Mouse (Mus musculus) forebrain, embryonic 10.5 days (tissue): ENCODE measurements at regions not wholly inside any gene's neighbourhood (a gene's known extent, or its start where the extent isn't known, plus 50 kb on each side); places are given as distances from the start of the nearest gene placed in this dataset.

ENCODE experiments used
- DNase-seq: peaks from one replicate; pipeline ENCODE4 v3.0.0-alpha.2; 2017; ENCODE audit warnings: low spot score; ENCODE audit errors: extremely low spot score
- H3K27ac ChIP-seq: fragments of 300-500 bp; sonication (generic); 2 replicates; pipeline ENCODE4 v1.5.1; 2016; ENCODE audit warnings: mild to moderate bottlenecking
- H3K27me3 ChIP-seq: fragments of 300-500 bp; sonication (generic); 2 replicates; pipeline ENCODE4 v1.6.1; 2016; ENCODE audit warnings: mild to moderate bottlenecking; ENCODE audit not compliant: poor library complexity, severe bottlenecking
- H3K36me3 ChIP-seq: fragments of 300-500 bp; sonication (generic); replicated peaks from 2 replicates; pipeline ENCODE4 v1.6.1; 2016; ENCODE audit warnings: mild to moderate bottlenecking, moderate library complexity
- H3K4me1 ChIP-seq: fragments of 300-500 bp; sonication (generic); 2 replicates; pipeline ENCODE4 v1.6.1; 2016
- H3K4me3 ChIP-seq: fragments of 300-500 bp; sonication (generic); 2 replicates; pipeline ENCODE4 v1.5.1; 2016; ENCODE audit warnings: mild to moderate bottlenecking, moderate library complexity
- H3K9me3 ChIP-seq: fragments of 300-500 bp; sonication (generic); 2 replicates; pipeline ENCODE4 v1.6.1; 2016; ENCODE audit warnings: mild to moderate bottlenecking, moderate library complexity
- WGBS: fragments of 180-500 bp; shearing (Covaris S2); methylation state at CpG from one replicate; pipeline ENCODE4 v1.1.7; 2016; 5-methylcytosine and 5-hydroxymethylcytosine counted together

- H3K9me3 ChIP-seq, result no peaks in the 10 kb centered on the region
- no peaks in the 10 kb centered on the region for H3K27me3 ChIP-seq
- H3K4me3 ChIP-seq, result no peak overlapping the region
- DNase-seq, result no peak
- peaks cover 13% of the 10 kb centered on the region for H3K4me1 ChIP-seq
- H3K27ac ChIP-seq, result no peak overlapping the region
- no peaks in the 10 kb centered on the region for H3K36me3 ChIP-seq
- WGBS, result 82% methylated on average over 3 of the region's 3 CpGs
Observed at GRCm38 (mm10) chr7:64056498-64056897, 97.1 kb upstream of the Trpm1 start.

GRCm38 (mm10) chr7:64054996-64055395 lies 98.6 kb upstream of the Trpm1 start:
- H3K4me1 ChIP-seq, result peaks cover 17% of the 10 kb centered on the region
- 84% methylated on average over 4 of the region's 4 CpGs for WGBS
- no peak overlapping the region for H3K4me3 ChIP-seq
- no peaks in the 10 kb centered on the region for H3K27me3 ChIP-seq
- no peaks in the 10 kb centered on the region for H3K36me3 ChIP-seq
- H3K9me3 ChIP-seq, result no peaks in the 10 kb centered on the region
- DNase-seq, result no peak
- no peak overlapping the region for H3K27ac ChIP-seq

GRCm38 (mm10) chr7:64053766-64054165 lies 99.9 kb upstream of the Trpm1 start:
- WGBS, result 61% methylated on average over 12 of the region's 12 CpGs
- no peak overlapping the region for H3K4me3 ChIP-seq
- no peaks in the 10 kb centered on the region for H3K36me3 ChIP-seq
- H3K27ac ChIP-seq, result 0 out of 2 replicates have a peak overlapping the region, but pooled peaks have one; percentile 30
- DNase-seq, result no peak
- H3K27me3 ChIP-seq, result peaks cover 4% of the 10 kb centered on the region; the same call in 1 of the 2 replicates
- H3K9me3 ChIP-seq, result no peaks in the 10 kb centered on the region
- peaks cover 28% of the 10 kb centered on the region for H3K4me1 ChIP-seq

- Histone ChIP-seq H3K4me3 (no peak overlapping the region), H3K36me3 (no peaks in the 10 kb centered on the region), H3K27me3 (peaks cover 4% of the 10 kb centered on the region; the same call in 1 of the 2 replicates), H3K4me1 (peaks cover 28% of the 10 kb centered on the region), H3K27ac (no peak overlapping the region), H3K9me3 (no peaks in the 10 kb centered on the region)
- DNase-seq, result no peak
- 94% methylated on average over 9 of the region's 9 CpGs for WGBS
Observed at GRCm38 (mm10) chr7:64052400-64052799, 101.2 kb upstream of the Trpm1 start.

- H3K4me3 ChIP-seq, result no peak overlapping the region
- no peaks in the 10 kb centered on the region for H3K36me3 ChIP-seq
- peaks cover 4% of the 10 kb centered on the region; the same call in 1 of the 2 replicates for H3K27me3 ChIP-seq
- H3K9me3 ChIP-seq, result no peaks in the 10 kb centered on the region
- peaks cover 28% of the 10 kb centered on the region for H3K4me1 ChIP-seq
- WGBS, result 92% methylated on average over 3 of the region's 3 CpGs
- no peak overlapping the region for H3K27ac ChIP-seq
- DNase-seq, result no peak
Observed at GRCm38 (mm10) chr7:64050826-64051401, 102.7 kb upstream of the Trpm1 start.

GRCm38 (mm10) chr7:64050246-64050645 lies 103.4 kb upstream of the Trpm1 start:
- Histone ChIP-seq H3K4me3 (no peak overlapping the region), H3K27me3 (peaks cover 4% of the 10 kb centered on the region; the same call in 1 of the 2 replicates), H3K9me3 (no peaks in the 10 kb centered on the region), H3K36me3 (no peaks in the 10 kb centered on the region), H3K4me1 (peaks cover 28% of the 10 kb centered on the region), H3K27ac (0 out of 2 replicates have a peak overlapping the region, but pooled peaks have one; percentile 13)
- DNase-seq, result no peak
- WGBS, result 84% methylated on average over 5 of the region's 5 CpGs

GRCm38 (mm10) chr7:64049183-64049965 lies 104.3 kb upstream of the Trpm1 start:
- peaks cover 28% of the 10 kb centered on the region for H3K4me1 ChIP-seq
- no peaks in the 10 kb centered on the region for H3K9me3 ChIP-seq
- H3K27me3 ChIP-seq, result peaks cover 4% of the 10 kb centered on the region; the same call in 1 of the 2 replicates
- H3K27ac ChIP-seq, result peak overlapping the region; percentile 93
- peak overlapping the region; percentile 60 for H3K4me3 ChIP-seq
- no peak for DNase-seq
- WGBS, result 64% methylated on average over 11 of the region's 11 CpGs
- H3K36me3 ChIP-seq, result no peaks in the 10 kb centered on the region

GRCm38 (mm10) chr7:64048452-64049182 lies 105.0 kb upstream of the Trpm1 start:
- peak; percentile 89 for DNase-seq
- H3K4me1 ChIP-seq, result peaks cover 26% of the 10 kb centered on the region
- WGBS, result 6% methylated on average over 21 of the region's 21 CpGs
- H3K4me3 ChIP-seq, result peak overlapping the region; percentile 60
- no peaks in the 10 kb centered on the region for H3K36me3 ChIP-seq
- H3K27ac ChIP-seq, result peak overlapping the region; percentile 93
- peaks cover 4% of the 10 kb centered on the region; the same call in 1 of the 2 replicates for H3K27me3 ChIP-seq
- H3K9me3 ChIP-seq, result no peaks in the 10 kb centered on the region

GRCm38 (mm10) chr7:64047831-64048230 lies 105.8 kb upstream of the Trpm1 start:
- Histone ChIP-seq H3K27me3 (peaks cover 4% of the 10 kb centered on the region; the same call in 1 of the 2 replicates), H3K36me3 (no peaks in the 10 kb centered on the region), H3K4me1 (peaks cover 25% of the 10 kb centered on the region), H3K9me3 (no peaks in the 10 kb centered on the region), H3K4me3 (no peak overlapping the region), H3K27ac (peak overlapping the region; percentile 93)
- DNase-seq, result no peak
- 82% methylated on average over 4 of the region's 4 CpGs for WGBS

GRCm38 (mm10) chr7:64045292-64045691 lies 106.6 kb upstream of the Klf13 start:
- Histone ChIP-seq H3K27ac (no peak overlapping the region), H3K9me3 (peaks cover 4% of the 10 kb centered on the region), H3K36me3 (no peaks in the 10 kb centered on the region), H3K27me3 (peaks cover 4% of the 10 kb centered on the region; the same call in 1 of the 2 replicates), H3K4me3 (no peak overlapping the region), H3K4me1 (peaks cover 25% of the 10 kb centered on the region)
- 86% methylated on average over 3 of the region's 3 CpGs for WGBS
- no peak for DNase-seq

GRCm38 (mm10) chr7:64042978-64043377 lies 104.3 kb upstream of the Klf13 start:
- no peak overlapping the region for H3K4me3 ChIP-seq
- no peaks in the 10 kb centered on the region for H3K27me3 ChIP-seq
- H3K27ac ChIP-seq, result no peak overlapping the region
- 69% methylated on average over 2 of the region's 2 CpGs for WGBS
- H3K4me1 ChIP-seq, result peaks cover 12% of the 10 kb centered on the region
- no peaks in the 10 kb centered on the region for H3K36me3 ChIP-seq
- peaks cover 4% of the 10 kb centered on the region for H3K9me3 ChIP-seq
- no peak for DNase-seq

- Histone ChIP-seq H3K4me3 (no peak overlapping the region), H3K9me3 (peaks cover 4% of the 10 kb centered on the region), H3K27me3 (no peaks in the 10 kb centered on the region), H3K36me3 (no peaks in the 10 kb centered on the region), H3K4me1 (peaks cover 11% of the 10 kb centered on the region), H3K27ac (no peak overlapping the region)
- 92% methylated on average over 7 of the region's 7 CpGs for WGBS
- no peak for DNase-seq
Observed at GRCm38 (mm10) chr7:64041303-64041702, 102.6 kb upstream of the Klf13 start.
